Mouse (Mus musculus) cerebellum, adult 2 months (tissue): ENCODE measurements around the gene Arid5a. TPM values are rescaled to one million over a fixed set of nuclear protein-coding genes. Genes with fewer than 3 reads are reported as not detected.

Experiments
- DNase-seq, 2 experiments: peaks; one replicate each; pipeline ENCODE4 v3.0.0; 2021
- H3K27ac ChIP-seq: fragments of 200-500 bp; 2 replicates; pipeline ENCODE4 v1.5.1; 2012; ENCODE audit warnings: low read length, control low read depth, inconsistent platforms; ENCODE audit not compliant: insufficient read depth
- H3K27me3 ChIP-seq: fragments of 200-500 bp; 2 replicates; pipeline ENCODE4 v1.6.1; 2012; ENCODE audit warnings: inconsistent platforms, mild to moderate bottlenecking, low read length, moderate library complexity; ENCODE audit not compliant: control insufficient read depth, insufficient read depth
- H3K4me1 ChIP-seq: fragments of 200-500 bp; 2 replicates; pipeline ENCODE4 v1.6.1; 2011; ENCODE audit warnings: low read length; ENCODE audit not compliant: control insufficient read depth, insufficient read depth
- H3K4me3 ChIP-seq: fragments of 200-500 bp; replicated peaks from 2 replicates; pipeline ENCODE3; 2011; ENCODE audit warnings: mild to moderate bottlenecking, low read depth, low read length, control low read depth; ENCODE audit not compliant: insufficient read depth
- CTCF ChIP-seq: fragments of 200-500 bp; IDR thresholded peaks from 2 replicates; pipeline ENCODE4 v1.5.1; 2011; ENCODE audit warnings: low read depth, mild to moderate bottlenecking, control low read depth, low read length, moderate library complexity, borderline replicate concordance; ENCODE audit not compliant: insufficient read depth
- POLR2A ChIP-seq: fragments of 200-500 bp; IDR thresholded peaks from 2 replicates; pipeline ENCODE4 v1.6.1; 2011; ENCODE audit warnings: low read length, control low read depth, borderline replicate concordance; ENCODE audit not compliant: insufficient read depth
- WGBS: fragments of 180-500 bp; shearing (Covaris S2); methylation state at CpG from one replicate; pipeline ENCODE4 v1.1.7; 2018; 5-methylcytosine and 5-hydroxymethylcytosine counted together
- polyA plus RNA-seq: library from polyadenylated mRNA; depleted of rRNA; stranded (reverse); fragments of >200 nt; gene quantifications from 2 replicates; pipeline ENCODE4 v1.2.3, GENCODE M21; 2012

Arid5a gene
- polyA plus RNA-seq, 1 experiment = 10.7 TPM

GRCm38 (mm10) chr1:36267595-36267994 is 39.9 kb upstream of the Arid5a start:
- peaks cover 14% of the 10 kb centered on the region for H3K4me1 ChIP-seq
- TF ChIP-seq POLR2A = no peak
- TF ChIP-seq CTCF = no peak
- H3K27me3 ChIP-seq = no peaks in the 10 kb centered on the region
- 100% methylated on average over 3 of the region's 3 CpGs for WGBS
- no peak overlapping the region for H3K27ac ChIP-seq
- no peak overlapping the region for H3K4me3 ChIP-seq
- no peak for DNase-seq

DNA sequence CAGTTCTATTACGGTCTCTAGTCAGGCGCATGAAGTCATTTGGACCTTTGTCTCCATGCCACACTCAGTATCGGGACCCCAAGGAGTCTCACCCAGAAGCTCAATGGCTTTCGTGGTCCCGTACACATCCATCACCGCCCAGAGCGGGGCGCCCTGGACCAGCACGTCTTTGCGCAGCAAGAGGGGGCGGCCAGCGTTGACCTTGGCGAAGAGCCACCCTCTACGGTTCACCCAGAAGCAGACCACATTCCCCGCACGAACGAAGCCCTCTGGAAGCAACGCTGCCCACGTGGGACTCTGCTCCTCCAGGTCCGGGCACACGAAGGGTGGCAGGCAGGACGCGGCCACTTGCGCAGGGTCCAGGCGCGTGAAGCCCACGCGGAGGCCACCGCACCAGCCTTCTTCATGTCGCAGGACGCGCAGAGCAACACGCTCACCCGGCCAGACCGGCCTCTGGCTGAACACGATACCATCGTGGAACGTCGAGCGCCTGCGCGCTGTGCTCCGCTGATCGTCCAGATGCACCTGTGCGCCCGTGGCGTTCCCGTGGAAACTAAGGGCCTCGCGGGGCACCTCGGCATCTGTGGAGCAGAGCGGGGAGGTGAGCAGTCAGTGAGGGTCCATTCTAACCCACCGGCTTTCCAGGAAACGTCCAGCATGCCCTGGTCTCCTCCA is 38.3 kb upstream of the Arid5a start:
- TF ChIP-seq POLR2A = no peak
- no peak for TF ChIP-seq CTCF
- 53% methylated on average over 54 of the region's 54 CpGs for WGBS
- Histone ChIP-seq H3K4me3 (no peak overlapping the region), H3K27ac (no peak overlapping the region), H3K4me1 (peaks cover 14% of the 10 kb centered on the region), H3K27me3 (no peaks in the 10 kb centered on the region)
- no peak for DNase-seq

GRCm38 (mm10) chr1:36270666-36271065 is 36.9 kb upstream of the Arid5a start:
- no peak overlapping the region for H3K27ac ChIP-seq
- no peak for DNase-seq
- peaks cover 16% of the 10 kb centered on the region for H3K4me1 ChIP-seq
- no peak overlapping the region for H3K4me3 ChIP-seq
- WGBS = 57% methylated on average over 3 of the region's 3 CpGs
- no peak for TF ChIP-seq POLR2A
- no peak for TF ChIP-seq CTCF
- no peaks in the 10 kb centered on the region for H3K27me3 ChIP-seq

GRCm38 (mm10) chr1:36271516-36272230 is 35.9 kb upstream of the Arid5a start:
- TF ChIP-seq CTCF (no peak), POLR2A (no peak)
- WGBS = 87% methylated on average over 8 of the region's 8 CpGs
- Histone ChIP-seq H3K27ac (no peak overlapping the region), H3K27me3 (no peaks in the 10 kb centered on the region), H3K4me1 (peaks cover 9% of the 10 kb centered on the region), H3K4me3 (no peak overlapping the region)
- no peak for DNase-seq

DNA sequence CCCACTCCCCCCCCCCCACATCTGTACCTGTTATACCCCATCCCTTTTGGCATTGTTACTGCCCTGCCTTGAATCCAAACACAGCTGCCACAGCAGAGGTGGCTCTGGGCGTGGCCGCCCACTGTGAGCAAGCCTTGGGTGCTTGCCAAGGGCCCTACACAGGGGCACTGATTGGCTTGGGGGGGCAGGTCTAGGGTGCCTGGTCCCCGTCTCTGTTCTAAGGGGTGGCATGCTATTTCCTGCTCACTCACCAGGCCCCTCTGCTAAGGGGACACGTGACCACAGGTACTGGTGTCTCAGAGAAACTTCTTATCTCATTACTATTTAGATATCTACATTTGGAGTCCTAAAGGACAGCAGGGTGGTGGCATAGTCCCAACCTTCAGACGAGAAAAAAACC is 35.0 kb upstream of the Arid5a start:
- Histone ChIP-seq H3K27me3 (no peaks in the 10 kb centered on the region), H3K27ac (no peak overlapping the region), H3K4me3 (no peak overlapping the region), H3K4me1 (peaks cover 7% of the 10 kb centered on the region)
- TF ChIP-seq CTCF (no peak), POLR2A (no peak)
- DNase-seq = no peak
- WGBS = 65% methylated on average over 5 of the region's 5 CpGs

- Histone ChIP-seq H3K4me1 (peaks cover 6% of the 10 kb centered on the region), H3K27ac (no peak overlapping the region), H3K4me3 (no peak overlapping the region), H3K27me3 (no peaks in the 10 kb centered on the region)
- no peak for DNase-seq
- WGBS = 63% methylated on average over 9 of the region's 9 CpGs
- TF ChIP-seq POLR2A = no peak
- no peak for TF ChIP-seq CTCF
Observed at GRCm38 (mm10) chr1:36273288-36273687, 34.2 kb upstream of the Arid5a start.

GRCm38 (mm10) chr1:36274455-36274854 is 33.1 kb upstream of the Arid5a start, which contains the start of gene Neurl3:
Gene Neurl3, minus strand, starts transcription at chr1:36274679.
- TF ChIP-seq POLR2A = no peak
- TF ChIP-seq CTCF = no peak
- WGBS = 29% methylated on average over 5 of the region's 5 CpGs
- Histone ChIP-seq H3K4me3 (no peak within 1 kb of the TSS), H3K27me3 (no peaks in the 10 kb centered on the region), H3K27ac (no peak within 1 kb of the TSS), H3K4me1 (peaks cover 6% of the 10 kb centered on the region)
- DNase-seq = no peak
